Mouse (Mus musculus): Measurements from ENCODE around the gene Ptprb.

Ptprb gene

GRCm38 (mm10) chr10:116275280-116275679, at the start of gene Ptprb:
TSS of gene Ptprb (plus strand) at chr10:116275523.
- DNase-seq (ENCODE audit: low read depth, low spot score), result no peak

- DNase-seq (ENCODE audit: low read depth, low spot score), result no peak
These were observed 40.0 kb upstream of the Ptprb start for GRCm38 (mm10) chr10:116235299-116235698.

GRCm38 (mm10) chr10:116242200-116242599, 33.1 kb upstream of the Ptprb start:
- DNase-seq (ENCODE audit: low read depth, low spot score), result no peak

- DNase-seq (ENCODE audit: low read depth, low spot score), result no peak
These were observed 31.9 kb upstream of the Ptprb start for GRCm38 (mm10) chr10:116243373-116243772.

- DNase-seq (ENCODE audit: low read depth, low spot score), result no peak
These were observed 29.7 kb upstream of the Ptprb start for GRCm38 (mm10) chr10:116245632-116246031.

- no peak for DNase-seq (ENCODE audit: low read depth, low spot score)
These were observed 22.7 kb upstream of the Ptprb start for GRCm38 (mm10) chr10:116252668-116253067.

- DNase-seq (ENCODE audit: low read depth, low spot score), result no peak
These were observed 21.4 kb upstream of the Ptprb start for GRCm38 (mm10) chr10:116253972-116254371.

- DNase-seq (ENCODE audit: low read depth, low spot score), result no peak
These were observed 16.0 kb upstream of the Ptprb start for GRCm38 (mm10) chr10:116259298-116259697.

- DNase-seq (ENCODE audit: low read depth, low spot score), result no peak
These were observed 14.5 kb upstream of the Ptprb start for GRCm38 (mm10) chr10:116260658-116261433.

GRCm38 (mm10) chr10:116261559-116261958, 13.8 kb upstream of the Ptprb start:
- DNase-seq (ENCODE audit: low read depth, low spot score), result no peak

GRCm38 (mm10) chr10:116264521-116264920, 10.8 kb upstream of the Ptprb start:
- DNase-seq (ENCODE audit: low read depth, low spot score), result no peak

- DNase-seq (ENCODE audit: low read depth, low spot score), result no peak
These were observed 8.5 kb upstream of the Ptprb start for GRCm38 (mm10) chr10:116266561-116267433.

GRCm38 (mm10) chr10:116267434-116267822, 7.9 kb upstream of the Ptprb start:
- no peak for DNase-seq (ENCODE audit: low read depth, low spot score)

GRCm38 (mm10) chr10:116268343-116268742, 7.0 kb upstream of the Ptprb start:
- no peak for DNase-seq (ENCODE audit: low read depth, low spot score)

GRCm38 (mm10) chr10:116270646-116271469, 4.5 kb upstream of the Ptprb start:
- DNase-seq (ENCODE audit: low read depth, low spot score), result no peak

GRCm38 (mm10) chr10:116271470-116271915, 3.8 kb upstream of the Ptprb start:
- no peak for DNase-seq (ENCODE audit: low read depth, low spot score)

- DNase-seq (ENCODE audit: low read depth, low spot score), result no peak
These were observed 3.2 kb upstream of the Ptprb start for GRCm38 (mm10) chr10:116272156-116272555.

GRCm38 (mm10) chr10:116286697-116287344, 11.5 kb downstream of the Ptprb start:
- no peak for DNase-seq (ENCODE audit: low read depth, low spot score)

- no peak for DNase-seq (ENCODE audit: low read depth, low spot score)
These were observed 12.8 kb downstream of the Ptprb start for GRCm38 (mm10) chr10:116288130-116288529.

- DNase-seq (ENCODE audit: low read depth, low spot score), result no peak
These were observed 15.2 kb downstream of the Ptprb start for GRCm38 (mm10) chr10:116290483-116290882.

- no peak for DNase-seq (ENCODE audit: low read depth, low spot score)
These were observed 15.9 kb downstream of the Ptprb start for GRCm38 (mm10) chr10:116291153-116291755.

All from retina, adult 2 months (tissue).